4 mouse cellular contexts compared by ENCODE assay signal in the genomic region with DNA sequence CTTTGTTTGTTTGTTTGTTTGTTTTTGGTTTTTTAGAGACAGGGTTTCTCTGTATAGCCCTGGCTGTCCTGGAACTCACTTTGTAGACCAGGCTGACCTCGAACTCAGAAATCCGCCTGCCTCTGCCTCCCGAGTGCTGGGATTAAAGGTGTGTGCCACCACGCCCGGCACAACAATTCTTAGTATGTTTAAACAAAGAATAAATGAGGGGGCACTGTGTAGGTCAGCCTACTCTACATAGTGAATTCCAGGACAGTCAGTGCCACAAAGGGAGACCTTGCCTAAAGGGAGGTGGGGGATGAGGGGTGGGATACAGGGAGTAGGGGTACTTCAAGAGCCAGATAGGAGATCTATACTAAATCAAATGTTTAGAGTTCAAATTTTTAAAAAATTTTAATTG. TPM values are rescaled to one million over a fixed set of nuclear protein-coding genes. Genes with fewer than 3 reads are reported as not detected.
A peak's percentile ranks its signal among the peaks of the same experiment; 100 is the strongest.
DNase-seq lines count a peak whose midpoint lies in the region; TF ChIP-seq lines count a peak whose summit lies in the region.
"Not testable (repeated sequence)": the region's sequence is repeated elsewhere in the genome, so short reads cannot be mapped to it uniquely, and the experiment has no call there.

No protein-coding gene starts in this region.

- TF ChIP-seq EP300 in ES-Bruce4 (IDR thresholded peaks at IDR 0.05; ENCODE audit: insufficient read depth, low read depth, low read length), result not testable (repeated sequence)

- TF ChIP-seq CTCF in ES-Bruce4 (IDR thresholded peaks at IDR 0.05; ENCODE audit: low read depth, low read length), result not testable (repeated sequence)

- not testable (repeated sequence) for H3K4me1 ChIP-seq in ES-Bruce4 (ENCODE audit: control insufficient read depth, insufficient read depth, low read length)

- DNase-seq in ES-CJ7 (ENCODE audit: low read depth, low spot score) (peak; percentile 44), R1 (ENCODE audit: low read depth, low spot score) (peak; percentile 75), ZHBTc4 (ENCODE audit: low read depth, low spot score) (peak; percentile 63)

- peak overlapping the region; percentile 51; the same call in 1 of the 2 replicates for H3K27ac ChIP-seq in ES-Bruce4 (ENCODE audit: insufficient read depth, low read length)

- peaks cover 34% of the 10 kb centered on the region for H3K36me3 ChIP-seq in ES-Bruce4 (ENCODE audit: control insufficient read depth, insufficient read depth, low read length, poor library complexity, severe bottlenecking)

- H3K27me3 ChIP-seq in ES-Bruce4 (ENCODE audit: control insufficient read depth, insufficient read depth, low read length, poor library complexity, severe bottlenecking), result not testable (repeated sequence)

- H3K9ac ChIP-seq in ES-Bruce4 (ENCODE audit: low read depth, poor library complexity, severe bottlenecking), result not testable (repeated sequence)

- TF ChIP-seq POLR2A in ES-Bruce4 (IDR thresholded peaks at IDR 0.05; ENCODE audit: insufficient read depth, low read length), result not testable (repeated sequence)

- H3K9me3 ChIP-seq in ES-Bruce4 (replicated peaks; ENCODE audit: control insufficient read depth, insufficient read depth, low read length, poor library complexity, severe bottlenecking), result not testable (repeated sequence)

- not testable (repeated sequence) for H3K4me3 ChIP-seq in ES-Bruce4 (ENCODE audit: low read depth, low read length)

RNA-seq across cellular contexts. Expression of a gene that starts 37.1 kb away (rescaled TPM):
- 175 and 188 TPM in 2 replicates for polyA plus RNA-seq in ES-Bruce4 (2011; ENCODE audit: insufficient read depth, insufficient read length, low read depth, missing spikeins)
